ENCODE assay signal across 8 mouse cellular contexts in genomic region chr5:31630064-31630463, GRCm38 (mm10). TPM values are rescaled to one million over a fixed set of nuclear protein-coding genes. Genes with fewer than 3 reads are reported as not detected.
A peak's percentile ranks its signal among the peaks of the same experiment; 100 is the strongest.
DNase-seq lines count a peak whose midpoint lies in the region; ATAC-seq lines count a peak whose summit lies in the region.

No protein-coding gene starts in this region.

- ATAC-seq in erythroblast, adult 5-6 weeks (replicated peaks; ENCODE audit: low FRiP score, poor library complexity, severe bottlenecking), result no peak
- no peak for ATAC-seq in monocyte, adult 5-6 weeks (replicated peaks; ENCODE audit: insufficient number of reproducible peaks, low FRiP score, low TSS enrichment, poor library complexity, severe bottlenecking)

- intact Hi-C loops in gastrocnemius, postnatal 14 days (cut with DNase I; ENCODE audit: low total_unique reads), result no loop called here

- DNase-seq in 3134 (ENCODE audit: extremely low read depth, insufficient read length, low spot score), result peak; percentile 94
- peak; percentile 94 for DNase-seq in NIH3T3 (ENCODE audit: low read depth)
- peak; percentile 34 for DNase-seq in gastrocnemius, postnatal 14 days
- DNase-seq in kidney, postnatal 14 days, result peak; percentile 39
- DNase-seq in cerebellum, adult 8-10 months, result no peak
- no peak for DNase-seq in cerebellum, postnatal 4 days (ENCODE audit: low spot score in 2 of 2)

RNA-seq across cellular contexts. Expression of gene Mrpl33, which starts 33.3 kb away (rescaled TPM):
- total RNA-seq in gastrocnemius, postnatal 14 days (2021), result 100 to 1,000 TPM; 237 TPM
- total RNA-seq in erythroblast, adult 5-6 weeks (2015; ENCODE audit: low replicate concordance), result 101 TPM in 2 replicates
- 42.5 and 55.5 TPM in 2 replicates for total RNA-seq in erythroblast, adult 5-6 weeks (2017; ENCODE audit: low replicate concordance)
- 184 to 237 TPM (median 196 TPM) in 3 replicates for total RNA-seq in monocyte, adult 5-6 weeks (2017)

Comparison
In these comparisons a context has a peak if more than half of its experiments do, and no peak if none do; other contexts are left out.
1. DNase-seq: peak in 3134 (single experiment), NIH3T3 (single experiment), gastrocnemius, postnatal 14 days (single experiment) and kidney, postnatal 14 days (single experiment); none in cerebellum, adult 8-10 months (single experiment) and cerebellum, postnatal 4 days (0 of 2).